Mouse (Mus musculus): ENCODE measurements around the gene A430033K04Rik.

A430033K04Rik gene

GRCm38 (mm10) chr5:138694036-138694435 lies 71.4 kb downstream of the A430033K04Rik start:
- in situ Hi-C loops (cut with MboI, MseI) = loop anchor here (5.0 kb wide), 1 partner anchor 52 kb away; no protein-coding TSS in a partner anchor

GRCm38 (mm10) chr5:138694496-138695167 lies 72.0 kb downstream of the A430033K04Rik start:
- in situ Hi-C loops (cut with MboI, MseI) = loop anchor here (5.0 kb wide), 1 partner anchor 52 kb away; no protein-coding TSS in a partner anchor

- in situ Hi-C loops (cut with MboI, MseI) = no loop called here
These were observed 74.8 kb downstream of the A430033K04Rik start for GRCm38 (mm10) chr5:138697466-138697865.

Data from regulatory T cell (primary cell).